Mouse (Mus musculus): Measurements from ENCODE around the gene Ctsf. TPM values are rescaled to one million over a fixed set of nuclear protein-coding genes. Genes with fewer than 3 reads are reported as not detected.

Ctsf gene
- polyA plus RNA-seq, 1 experiment from 2014 or later: 41.8 TPM

DNA sequence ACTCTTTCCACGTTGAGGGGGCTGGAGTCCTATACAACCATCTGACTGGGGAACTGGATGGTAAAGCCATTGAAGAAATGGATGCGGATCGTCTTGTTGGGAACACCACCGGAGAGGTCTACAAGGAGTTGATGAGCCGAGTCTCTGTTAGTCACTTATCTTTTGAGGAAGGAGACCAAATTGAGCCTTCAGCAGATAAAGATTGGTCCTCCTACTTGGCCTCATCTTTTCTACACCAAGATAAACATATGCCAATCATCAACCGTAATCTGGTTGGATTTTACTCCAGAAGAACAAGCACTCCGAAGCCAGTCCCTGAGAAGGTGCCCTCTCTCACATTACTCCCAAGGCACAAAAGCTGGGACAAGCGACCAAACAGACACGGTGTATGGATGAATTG, 14.1 kb upstream of the Ctsf start:
- ATAC-seq (ENCODE audit: insufficient read depth, low FRiP score, low TSS enrichment) (no peak), DNase-seq (ENCODE audit: low spot score) (no peak)
- Histone ChIP-seq H3K4me3 (ENCODE audit: low read depth, low read length) (no peak overlapping the region), H3K4me2 (ENCODE audit: low read depth) (no peak overlapping the region), H3K9ac (ENCODE audit: low read length) (no peak overlapping the region), H3K27ac (ENCODE audit: low read depth, low read length) (no peak overlapping the region), H3K9me3 (ENCODE audit: control insufficient read depth, low read length) (no peaks in the 10 kb centered on the region), H3K36me3 (ENCODE audit: control insufficient read depth, insufficient read depth, low read length) (no peaks in the 10 kb centered on the region), H3K27me3 (ENCODE audit: control insufficient read depth, insufficient read depth, low read length) (peaks cover 17% of the 10 kb centered on the region), H3K4me1 (ENCODE audit: control insufficient read depth, insufficient read depth, low read length) (peaks cover 11% of the 10 kb centered on the region; the same call in 1 of the 2 replicates)
- WGBS: 83% methylated on average over 9 of the region's 9 CpGs

DNA sequence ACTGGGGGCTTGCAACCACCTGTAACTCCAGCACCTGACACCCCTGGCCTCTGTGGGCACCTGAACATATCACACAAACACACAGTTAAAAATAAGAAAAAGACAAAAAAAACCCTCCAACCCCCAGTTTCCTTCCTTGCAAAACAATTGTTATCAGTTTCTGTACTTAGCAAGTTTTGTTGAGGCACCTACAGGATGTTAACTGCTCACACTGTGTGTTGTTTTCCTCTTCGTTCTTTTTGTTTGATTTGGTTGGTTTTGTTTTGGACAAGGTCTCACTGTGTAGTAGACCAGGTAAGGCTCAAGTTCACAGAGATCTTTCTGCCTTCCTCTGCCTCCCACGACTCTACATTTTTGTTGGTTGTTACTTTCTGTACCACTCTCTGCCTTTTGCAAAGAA, 12.3 kb upstream of the Ctsf start:
- peaks cover 17% of the 10 kb centered on the region for H3K27me3 ChIP-seq (ENCODE audit: control insufficient read depth, insufficient read depth, low read length)
- no peak for ATAC-seq (ENCODE audit: insufficient read depth, low FRiP score, low TSS enrichment)
- H3K4me3 ChIP-seq (ENCODE audit: low read depth, low read length): no peak overlapping the region
- WGBS: 79% methylated on average over 2 of the region's 2 CpGs
- no peak overlapping the region for H3K27ac ChIP-seq (ENCODE audit: low read depth, low read length)
- no peak overlapping the region for H3K9ac ChIP-seq (ENCODE audit: low read length)
- no peak overlapping the region for H3K4me2 ChIP-seq (ENCODE audit: low read depth)
- no peaks in the 10 kb centered on the region for H3K36me3 ChIP-seq (ENCODE audit: control insufficient read depth, insufficient read depth, low read length)
- no peaks in the 10 kb centered on the region for H3K9me3 ChIP-seq (ENCODE audit: control insufficient read depth, low read length)
- H3K4me1 ChIP-seq (ENCODE audit: control insufficient read depth, insufficient read depth, low read length): peaks cover 11% of the 10 kb centered on the region; the same call in 1 of the 2 replicates
- no peak for DNase-seq (ENCODE audit: low spot score)

DNA sequence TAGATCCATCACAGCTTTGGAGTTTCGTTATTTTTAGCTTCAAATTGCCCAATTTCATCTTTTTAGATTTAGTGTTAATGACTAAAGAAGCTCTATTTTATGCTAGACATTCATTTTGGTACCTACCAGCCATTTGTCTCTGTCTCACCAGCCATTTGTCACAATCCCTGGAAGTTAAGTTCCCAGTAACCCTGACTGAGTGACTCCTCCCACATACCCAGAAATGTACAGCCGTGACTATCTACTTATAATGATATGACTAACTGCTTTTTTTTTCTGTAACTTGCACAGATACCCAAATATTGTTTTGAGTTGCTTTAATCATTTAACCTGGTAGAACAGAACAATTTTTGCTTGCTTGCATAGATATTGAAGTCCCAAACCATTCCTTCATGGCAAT, 9.1 kb upstream of the Ctsf start:
- Histone ChIP-seq H3K4me2 (ENCODE audit: low read depth) (no peak overlapping the region), H3K9me3 (ENCODE audit: control insufficient read depth, low read length) (no peaks in the 10 kb centered on the region), H3K9ac (ENCODE audit: low read length) (no peak overlapping the region), H3K36me3 (ENCODE audit: control insufficient read depth, insufficient read depth, low read length) (no peaks in the 10 kb centered on the region), H3K27ac (ENCODE audit: low read depth, low read length) (no peak overlapping the region), H3K4me3 (ENCODE audit: low read depth, low read length) (no peak overlapping the region), H3K27me3 (ENCODE audit: control insufficient read depth, insufficient read depth, low read length) (peaks cover 6% of the 10 kb centered on the region), H3K4me1 (ENCODE audit: control insufficient read depth, insufficient read depth, low read length) (no peaks in the 10 kb centered on the region)
- WGBS: 71% methylated on average over 2 of the region's 2 CpGs
- no peak for DNase-seq (ENCODE audit: low spot score)
- no peak for ATAC-seq (ENCODE audit: insufficient read depth, low FRiP score, low TSS enrichment)

DNA sequence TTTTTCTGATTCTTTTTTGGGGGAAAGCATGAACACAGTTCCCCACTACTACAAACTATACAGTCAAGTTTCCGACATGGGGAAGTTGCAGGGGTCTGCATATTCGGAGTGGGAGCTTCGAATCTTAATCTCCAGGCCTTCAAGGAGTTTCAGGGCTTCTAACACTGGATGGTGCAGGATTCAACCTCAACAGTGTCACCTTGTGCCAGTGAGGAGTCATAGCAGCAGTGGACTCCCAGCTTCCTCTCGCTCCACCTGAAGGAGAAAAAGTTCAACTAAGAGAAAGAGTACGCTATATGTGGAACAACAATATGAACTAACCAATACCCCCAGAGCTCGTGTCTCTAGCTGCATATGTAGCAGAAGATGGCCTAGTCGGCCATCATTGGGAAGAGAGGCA, 7.4 kb upstream of the Ctsf start:
- ATAC-seq (ENCODE audit: insufficient read depth, low FRiP score, low TSS enrichment): no peak
- H3K4me2 ChIP-seq (ENCODE audit: low read depth): no peak overlapping the region
- H3K4me3 ChIP-seq (ENCODE audit: low read depth, low read length): no peak overlapping the region
- no peaks in the 10 kb centered on the region for H3K27me3 ChIP-seq (ENCODE audit: control insufficient read depth, insufficient read depth, low read length)
- H3K9me3 ChIP-seq (ENCODE audit: control insufficient read depth, low read length): no peaks in the 10 kb centered on the region
- DNase-seq (ENCODE audit: low spot score): no peak
- H3K36me3 ChIP-seq (ENCODE audit: control insufficient read depth, insufficient read depth, low read length): no peaks in the 10 kb centered on the region
- no peak overlapping the region for H3K27ac ChIP-seq (ENCODE audit: low read depth, low read length)
- 41% methylated on average over 7 of the region's 7 CpGs for WGBS
- no peak overlapping the region for H3K9ac ChIP-seq (ENCODE audit: low read length)
- no peaks in the 10 kb centered on the region for H3K4me1 ChIP-seq (ENCODE audit: control insufficient read depth, insufficient read depth, low read length)

DNA sequence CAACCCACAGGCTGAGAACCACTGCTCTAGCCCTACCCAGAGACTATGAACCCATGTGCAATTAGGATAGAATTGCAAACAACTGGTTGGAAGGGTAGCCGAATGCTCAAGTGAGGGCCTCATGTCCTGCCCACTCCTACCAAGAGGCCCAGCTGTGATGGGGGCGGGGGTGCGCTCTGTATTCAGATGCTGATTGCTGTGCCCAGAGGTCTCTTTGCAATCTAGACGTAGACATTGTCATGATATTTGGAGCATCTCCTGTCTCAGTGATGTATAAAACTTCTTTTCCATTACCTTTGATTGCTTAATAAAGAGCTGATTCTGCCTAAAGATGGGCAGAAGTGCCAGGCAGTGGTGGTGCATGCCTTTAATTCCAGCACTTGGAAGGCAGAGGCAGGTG, 5.1 kb upstream of the Ctsf start:
- Histone ChIP-seq H3K4me2 (ENCODE audit: low read depth) (no peak overlapping the region), H3K36me3 (ENCODE audit: control insufficient read depth, insufficient read depth, low read length) (no peaks in the 10 kb centered on the region), H3K4me1 (ENCODE audit: control insufficient read depth, insufficient read depth, low read length) (no peaks in the 10 kb centered on the region; the same call in 1 of the 2 replicates), H3K27me3 (ENCODE audit: control insufficient read depth, insufficient read depth, low read length) (no peaks in the 10 kb centered on the region), H3K9ac (ENCODE audit: low read length) (no peak overlapping the region), H3K4me3 (ENCODE audit: low read depth, low read length) (no peak overlapping the region), H3K9me3 (ENCODE audit: control insufficient read depth, low read length) (no peaks in the 10 kb centered on the region), H3K27ac (ENCODE audit: low read depth, low read length) (no peak overlapping the region)
- ATAC-seq (ENCODE audit: insufficient read depth, low FRiP score, low TSS enrichment): no peak
- no peak for DNase-seq (ENCODE audit: low spot score)
- WGBS: 45% methylated on average over 4 of the region's 4 CpGs

DNA sequence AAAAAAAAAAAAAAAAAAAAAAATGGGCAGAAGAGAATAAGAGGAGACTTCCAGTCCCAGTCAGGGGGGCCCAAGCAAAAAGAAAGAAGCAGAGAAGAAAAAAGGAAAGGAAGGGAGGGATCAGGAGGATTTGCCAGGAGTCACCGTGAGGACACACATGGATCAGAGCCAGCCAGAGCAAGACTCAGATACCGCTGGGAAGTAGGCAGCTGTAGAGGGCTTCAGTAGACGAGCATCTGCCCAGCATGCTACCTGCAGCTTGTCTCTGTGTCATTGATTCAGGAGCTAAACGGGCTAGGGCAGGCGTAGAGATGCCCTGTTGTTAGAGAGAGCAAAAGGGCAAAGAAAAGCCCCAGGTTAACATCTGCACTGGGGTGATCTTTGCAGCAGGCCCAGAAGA, 4.6 kb upstream of the Ctsf start:
- no peaks in the 10 kb centered on the region for H3K9me3 ChIP-seq (ENCODE audit: control insufficient read depth, low read length)
- WGBS: 52% methylated on average over 5 of the region's 5 CpGs

DNA sequence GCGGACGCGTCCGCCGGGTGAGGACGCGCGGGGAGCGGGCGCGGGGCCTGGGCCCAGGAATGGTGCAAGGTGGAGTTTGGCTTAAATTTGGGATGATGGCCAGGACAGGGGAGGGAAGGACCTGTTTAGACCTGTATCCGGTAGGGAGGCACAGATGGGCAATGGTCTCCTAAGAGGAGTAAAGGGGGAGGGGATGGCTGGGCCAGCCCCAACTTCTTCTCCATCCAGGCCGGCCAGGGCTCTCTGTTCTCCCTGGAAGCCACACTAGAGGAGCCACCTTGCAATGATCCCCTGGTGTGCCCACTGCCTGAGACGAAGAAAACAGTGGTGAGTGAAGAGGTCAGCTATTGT, 515 bp downstream of the Ctsf start:
- no peaks in the 10 kb centered on the region for H3K27me3 ChIP-seq (ENCODE audit: control insufficient read depth, insufficient read depth, low read length)
- peak overlapping the region; percentile 92 for H3K4me2 ChIP-seq (ENCODE audit: low read depth)
- peak overlapping the region; percentile 46; the same call in 1 of the 2 replicates for H3K27ac ChIP-seq (ENCODE audit: low read depth, low read length)
- no peaks in the 10 kb centered on the region for H3K36me3 ChIP-seq (ENCODE audit: control insufficient read depth, insufficient read depth, low read length)
- no peaks in the 10 kb centered on the region for H3K9me3 ChIP-seq (ENCODE audit: control insufficient read depth, low read length)
- no peaks in the 10 kb centered on the region; the same call in 1 of the 2 replicates for H3K4me1 ChIP-seq (ENCODE audit: control insufficient read depth, insufficient read depth, low read length)
- DNase-seq (ENCODE audit: low spot score): no peak
- ATAC-seq (ENCODE audit: insufficient read depth, low FRiP score, low TSS enrichment): peak; percentile 48; the same call in 1 of the 2 replicates
- peak overlapping the region; percentile 62 for H3K4me3 ChIP-seq (ENCODE audit: low read depth, low read length)
- H3K9ac ChIP-seq (ENCODE audit: low read length): peak overlapping the region; percentile 67
- WGBS: under 1% methylated on average over 12 of the region's 14 CpGs

More for the DNA sequence above, 4.6 kb upstream of the Ctsf start:
- Histone ChIP-seq H3K9ac (ENCODE audit: low read length) (no peak overlapping the region), H3K27ac (ENCODE audit: low read depth, low read length) (no peak overlapping the region), H3K36me3 (ENCODE audit: control insufficient read depth, insufficient read depth, low read length) (no peaks in the 10 kb centered on the region), H3K4me2 (ENCODE audit: low read depth) (no peak overlapping the region), H3K27me3 (ENCODE audit: control insufficient read depth, insufficient read depth, low read length) (no peaks in the 10 kb centered on the region), H3K4me3 (ENCODE audit: low read depth, low read length) (no peak overlapping the region), H3K4me1 (ENCODE audit: control insufficient read depth, insufficient read depth, low read length) (no peaks in the 10 kb centered on the region; the same call in 1 of the 2 replicates)
- ATAC-seq (ENCODE audit: insufficient read depth, low FRiP score, low TSS enrichment): no peak
- no peak for DNase-seq (ENCODE audit: low spot score)

DNA sequence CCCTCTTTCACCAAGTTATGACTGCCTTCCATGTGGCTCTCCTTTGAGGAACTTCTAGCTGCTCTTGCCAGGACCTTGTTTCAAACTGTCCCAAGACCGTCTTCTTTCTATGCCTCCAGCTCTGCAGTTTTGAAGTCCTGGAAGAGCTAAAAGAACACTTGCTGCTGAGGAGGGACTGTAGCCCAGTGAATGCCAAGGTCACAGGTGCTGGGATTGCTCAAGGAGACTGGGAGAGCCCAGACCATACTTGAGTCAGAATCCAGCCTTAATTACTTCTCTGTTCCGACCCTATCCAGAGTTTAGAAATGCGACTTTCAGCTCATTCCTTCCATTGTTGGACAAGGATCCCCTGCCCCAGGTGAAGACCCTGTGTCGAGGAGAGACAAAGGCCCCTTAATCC, 1.0 kb downstream of the Ctsf start:
- Histone ChIP-seq H3K4me3 (ENCODE audit: low read depth, low read length) (peak overlapping the region; percentile 62), H3K36me3 (ENCODE audit: control insufficient read depth, insufficient read depth, low read length) (no peaks in the 10 kb centered on the region), H3K27ac (ENCODE audit: low read depth, low read length) (no peak overlapping the region), H3K9ac (ENCODE audit: low read length) (no peak overlapping the region; the same call in 1 of the 2 replicates), H3K9me3 (ENCODE audit: control insufficient read depth, low read length) (no peaks in the 10 kb centered on the region), H3K4me1 (ENCODE audit: control insufficient read depth, insufficient read depth, low read length) (no peaks in the 10 kb centered on the region; the same call in 1 of the 2 replicates), H3K27me3 (ENCODE audit: control insufficient read depth, insufficient read depth, low read length) (no peaks in the 10 kb centered on the region), H3K4me2 (ENCODE audit: low read depth) (peak overlapping the region; percentile 92)
- 81% methylated on average over 4 of the region's 4 CpGs for WGBS
- ATAC-seq (ENCODE audit: insufficient read depth, low FRiP score, low TSS enrichment) (no peak), DNase-seq (ENCODE audit: low spot score) (no peak)

DNA sequence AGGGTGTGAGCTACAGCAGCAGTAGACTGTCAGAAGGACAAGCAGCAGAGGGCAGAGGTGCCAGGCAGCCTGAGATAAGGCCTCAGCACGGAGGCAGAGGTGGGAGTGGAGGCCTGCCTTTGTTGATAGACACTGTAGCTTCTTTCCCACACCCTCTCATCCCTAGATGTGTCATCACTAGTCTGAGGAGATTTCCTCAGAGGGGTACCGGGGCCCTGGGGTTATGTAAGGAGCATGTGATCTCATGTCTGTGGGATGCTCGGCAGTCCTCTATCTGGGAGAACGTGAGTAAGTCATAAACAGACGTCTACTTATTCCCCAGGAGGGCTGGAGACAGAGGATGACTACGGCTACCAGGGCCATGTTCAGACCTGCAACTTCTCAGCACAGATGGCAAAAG, 4.2 kb downstream of the Ctsf start:
- no peak for ATAC-seq (ENCODE audit: insufficient read depth, low FRiP score, low TSS enrichment)
- no peaks in the 10 kb centered on the region for H3K9me3 ChIP-seq (ENCODE audit: control insufficient read depth, low read length)
- no peaks in the 10 kb centered on the region for H3K27me3 ChIP-seq (ENCODE audit: control insufficient read depth, insufficient read depth, low read length)
- WGBS: 75% methylated on average over 6 of the region's 6 CpGs
- H3K4me1 ChIP-seq (ENCODE audit: control insufficient read depth, insufficient read depth, low read length): no peaks in the 10 kb centered on the region; the same call in 1 of the 2 replicates
- DNase-seq (ENCODE audit: low spot score): no peak
- no peak overlapping the region for H3K27ac ChIP-seq (ENCODE audit: low read depth, low read length)
- no peak overlapping the region for H3K9ac ChIP-seq (ENCODE audit: low read length)
- H3K4me3 ChIP-seq (ENCODE audit: low read depth, low read length): no peak overlapping the region
- H3K36me3 ChIP-seq (ENCODE audit: control insufficient read depth, insufficient read depth, low read length): no peaks in the 10 kb centered on the region
- no peak overlapping the region for H3K4me2 ChIP-seq (ENCODE audit: low read depth)
